Mouse (Mus musculus): ENCODE measurements around the gene Parl. TPM values are rescaled to one million over a fixed set of nuclear protein-coding genes. Genes with fewer than 3 reads are reported as not detected.

Parl gene
- polyA plus RNA-seq, 1 experiment from 2014 or later = 109 TPM

GRCm38 (mm10) chr16:20316770-20317169 lies 14.6 kb upstream of the Parl start:
- Histone ChIP-seq H3K4me2 (ENCODE audit: low read depth, severe bottlenecking) (no peak overlapping the region), H3K27ac (replicated peaks; ENCODE audit: low read depth, low read length) (no peak overlapping the region), H3K9ac (ENCODE audit: low read length) (no peak overlapping the region), H3K9me3 (ENCODE audit: control insufficient read depth, low read length) (no peaks in the 10 kb centered on the region), H3K4me3 (ENCODE audit: low read depth, low read length) (no peak overlapping the region), H3K27me3 (ENCODE audit: control insufficient read depth, insufficient read depth, low read length) (no peaks in the 10 kb centered on the region), H3K36me3 (ENCODE audit: control insufficient read depth, insufficient read depth, low read length) (no peaks in the 10 kb centered on the region), H3K4me1 (ENCODE audit: control insufficient read depth, insufficient read depth, low read length) (no peaks in the 10 kb centered on the region)
- WGBS = 78% methylated on average over 6 of the region's 6 CpGs
- DNase-seq (ENCODE audit: low spot score) (no peak), ATAC-seq (ENCODE audit: insufficient number of reproducible peaks, low FRiP score, low TSS enrichment, low read depth) (no peak)

DNA sequence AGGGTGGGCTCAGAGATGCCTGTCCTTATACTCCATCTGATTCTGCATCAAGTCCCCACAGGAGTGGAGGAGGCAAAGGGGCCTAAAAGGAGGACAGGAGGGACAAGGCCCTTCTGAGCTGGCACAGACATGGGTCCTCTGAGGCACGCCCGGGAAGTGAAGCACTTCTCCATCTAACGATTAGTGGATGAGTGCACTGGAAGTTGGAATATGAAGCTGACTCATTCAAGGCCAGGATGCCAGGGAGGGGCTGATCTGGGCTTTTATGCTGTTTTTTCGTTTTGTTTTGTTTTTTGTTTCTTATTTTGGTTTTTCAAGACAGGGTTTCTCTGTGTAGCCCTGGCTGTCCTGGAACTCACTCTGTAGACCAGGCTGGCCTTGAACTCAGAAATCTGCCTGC lies 13.1 kb upstream of the Parl start:
- 87% methylated on average over 4 of the region's 4 CpGs for WGBS
- Histone ChIP-seq H3K27me3 (ENCODE audit: control insufficient read depth, insufficient read depth, low read length) (no peaks in the 10 kb centered on the region), H3K36me3 (ENCODE audit: control insufficient read depth, insufficient read depth, low read length) (no peaks in the 10 kb centered on the region), H3K27ac (replicated peaks; ENCODE audit: low read depth, low read length) (no peak overlapping the region), H3K9ac (ENCODE audit: low read length) (no peak overlapping the region), H3K4me1 (ENCODE audit: control insufficient read depth, insufficient read depth, low read length) (no peaks in the 10 kb centered on the region), H3K9me3 (ENCODE audit: control insufficient read depth, low read length) (no peaks in the 10 kb centered on the region), H3K4me3 (ENCODE audit: low read depth, low read length) (no peak overlapping the region), H3K4me2 (ENCODE audit: low read depth, severe bottlenecking) (no peak overlapping the region)
- ATAC-seq (ENCODE audit: insufficient number of reproducible peaks, low FRiP score, low TSS enrichment, low read depth) (no peak), DNase-seq (ENCODE audit: low spot score) (no peak)

- Histone ChIP-seq H3K9me3 (ENCODE audit: control insufficient read depth, low read length) (no peaks in the 10 kb centered on the region), H3K4me1 (ENCODE audit: control insufficient read depth, insufficient read depth, low read length) (no peaks in the 10 kb centered on the region), H3K27ac (replicated peaks; ENCODE audit: low read depth, low read length) (no peak overlapping the region), H3K9ac (ENCODE audit: low read length) (no peak overlapping the region), H3K4me2 (ENCODE audit: low read depth, severe bottlenecking) (no peak overlapping the region), H3K4me3 (ENCODE audit: low read depth, low read length) (no peak overlapping the region), H3K27me3 (ENCODE audit: control insufficient read depth, insufficient read depth, low read length) (no peaks in the 10 kb centered on the region), H3K36me3 (ENCODE audit: control insufficient read depth, insufficient read depth, low read length) (no peaks in the 10 kb centered on the region)
- ATAC-seq (ENCODE audit: insufficient number of reproducible peaks, low FRiP score, low TSS enrichment, low read depth) (no peak), DNase-seq (ENCODE audit: low spot score) (no peak)
- WGBS = 63% methylated on average over 14 of the region's 14 CpGs
These were observed 10.1 kb upstream of the Parl start for GRCm38 (mm10) chr16:20312272-20312671.

DNA sequence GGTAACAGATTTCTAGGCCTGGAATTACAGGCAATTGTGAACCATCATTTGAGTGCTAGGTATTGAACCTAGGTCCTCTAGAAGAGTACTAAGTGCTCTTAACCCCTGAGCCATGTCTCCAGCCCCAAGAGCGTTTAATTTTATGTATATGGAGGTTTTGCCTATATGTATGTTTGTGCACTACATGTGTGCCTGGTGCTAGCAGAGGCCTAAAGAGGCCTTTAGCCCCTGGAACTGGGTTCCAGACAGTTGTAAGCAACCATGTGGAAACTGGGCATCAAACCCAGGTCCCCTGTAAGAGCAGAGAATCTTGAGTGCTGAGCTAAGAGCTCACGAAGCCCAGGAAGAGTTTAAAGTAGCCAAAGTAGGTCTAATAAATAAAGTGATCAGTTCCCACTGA lies 2.1 kb downstream of the Parl start:
- no peak overlapping the region for H3K27ac ChIP-seq (replicated peaks; ENCODE audit: low read depth, low read length)
- ATAC-seq (ENCODE audit: insufficient number of reproducible peaks, low FRiP score, low TSS enrichment, low read depth) = no peak
- H3K36me3 ChIP-seq (ENCODE audit: control insufficient read depth, insufficient read depth, low read length) = no peaks in the 10 kb centered on the region
- H3K9ac ChIP-seq (ENCODE audit: low read length) = no peak overlapping the region
- peaks cover 6% of the 10 kb centered on the region; the same call in 1 of the 2 replicates for H3K4me1 ChIP-seq (ENCODE audit: control insufficient read depth, insufficient read depth, low read length)
- H3K4me3 ChIP-seq (ENCODE audit: low read depth, low read length) = no peak overlapping the region
- H3K9me3 ChIP-seq (ENCODE audit: control insufficient read depth, low read length) = no peaks in the 10 kb centered on the region
- H3K27me3 ChIP-seq (ENCODE audit: control insufficient read depth, insufficient read depth, low read length) = no peaks in the 10 kb centered on the region
- no peak for DNase-seq (ENCODE audit: low spot score)
- no peak overlapping the region for H3K4me2 ChIP-seq (ENCODE audit: low read depth, severe bottlenecking)
- WGBS = 93% methylated on average over 2 of the region's 2 CpGs

DNA sequence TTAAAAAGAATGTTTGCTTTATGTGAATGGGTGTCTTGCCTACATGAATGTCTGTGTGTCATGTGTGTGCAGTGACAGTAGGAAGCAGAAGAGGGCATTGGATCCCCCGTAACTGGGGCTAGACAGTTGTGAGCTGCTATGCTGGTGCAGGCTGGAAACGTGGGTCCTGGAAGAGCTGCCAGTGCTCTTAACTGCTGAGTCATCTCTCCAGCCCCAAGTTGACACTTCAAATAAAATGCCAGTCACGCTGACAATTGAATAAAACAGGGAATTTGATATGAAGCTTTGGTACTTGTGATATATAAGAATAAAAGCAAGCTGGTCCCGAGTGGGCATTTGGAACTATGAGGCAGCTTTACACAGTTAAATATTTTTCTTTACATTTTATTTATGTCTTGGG lies 21.9 kb downstream of the Parl start:
- 83% methylated on average over 4 of the region's 4 CpGs for WGBS
- no peak overlapping the region for H3K9ac ChIP-seq (ENCODE audit: low read length)

DNA sequence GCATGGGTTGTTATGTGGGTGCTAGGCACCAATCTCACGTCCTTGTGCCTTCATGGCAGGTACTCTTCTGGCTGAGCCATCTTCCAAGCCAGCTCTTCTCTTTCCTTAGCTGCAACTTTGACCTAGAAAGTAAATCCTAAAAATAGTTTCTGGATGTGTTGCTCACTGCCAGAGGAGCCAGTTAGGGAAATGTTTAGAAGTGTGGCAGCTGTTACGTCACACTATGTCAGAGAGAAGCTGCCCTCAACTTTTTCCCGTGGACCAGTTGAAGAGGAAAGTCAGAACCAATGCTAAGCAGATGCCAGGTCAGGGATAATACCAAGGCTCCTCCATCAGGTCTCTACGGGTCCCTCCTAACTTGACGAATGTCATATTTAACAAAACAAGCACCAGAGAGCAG lies 22.8 kb downstream of the Parl start:
- no peak for ATAC-seq (ENCODE audit: insufficient number of reproducible peaks, low FRiP score, low TSS enrichment, low read depth)

More for the DNA sequence above, 21.9 kb downstream of the Parl start:
- H3K9me3 ChIP-seq (ENCODE audit: control insufficient read depth, low read length) = no peaks in the 10 kb centered on the region
- no peak overlapping the region for H3K4me2 ChIP-seq (ENCODE audit: low read depth, severe bottlenecking)
- no peaks in the 10 kb centered on the region for H3K27me3 ChIP-seq (ENCODE audit: control insufficient read depth, insufficient read depth, low read length)
- H3K4me3 ChIP-seq (ENCODE audit: low read depth, low read length) = no peak overlapping the region
- H3K36me3 ChIP-seq (ENCODE audit: control insufficient read depth, insufficient read depth, low read length) = peaks cover 14% of the 10 kb centered on the region
- ATAC-seq (ENCODE audit: insufficient number of reproducible peaks, low FRiP score, low TSS enrichment, low read depth) (no peak), DNase-seq (ENCODE audit: low spot score) (no peak)
- H3K27ac ChIP-seq (replicated peaks; ENCODE audit: low read depth, low read length) = no peak overlapping the region
- H3K4me1 ChIP-seq (ENCODE audit: control insufficient read depth, insufficient read depth, low read length) = no peaks in the 10 kb centered on the region

GRCm38 (mm10) chr16:20272994-20273393 lies 29.2 kb downstream of the Parl start:
- no peaks in the 10 kb centered on the region for H3K36me3 ChIP-seq (ENCODE audit: control insufficient read depth, insufficient read depth, low read length)
- no peaks in the 10 kb centered on the region for H3K9me3 ChIP-seq (ENCODE audit: control insufficient read depth, low read length)
- WGBS = 69% methylated on average over 3 of the region's 3 CpGs
- DNase-seq (ENCODE audit: low spot score) (no peak), ATAC-seq (ENCODE audit: insufficient number of reproducible peaks, low FRiP score, low TSS enrichment, low read depth) (no peak)
- H3K27me3 ChIP-seq (ENCODE audit: control insufficient read depth, insufficient read depth, low read length) = no peaks in the 10 kb centered on the region
- H3K4me3 ChIP-seq (ENCODE audit: low read depth, low read length) = no peak overlapping the region
- no peaks in the 10 kb centered on the region for H3K4me1 ChIP-seq (ENCODE audit: control insufficient read depth, insufficient read depth, low read length)
- H3K9ac ChIP-seq (ENCODE audit: low read length) = no peak overlapping the region
- no peak overlapping the region for H3K27ac ChIP-seq (replicated peaks; ENCODE audit: low read depth, low read length)
- H3K4me2 ChIP-seq (ENCODE audit: low read depth, severe bottlenecking) = no peak overlapping the region

More for the DNA sequence above, 22.8 kb downstream of the Parl start:
- DNase-seq (ENCODE audit: low spot score) = no peak
- H3K4me1 ChIP-seq (ENCODE audit: control insufficient read depth, insufficient read depth, low read length) = no peaks in the 10 kb centered on the region
- no peak overlapping the region for H3K9ac ChIP-seq (ENCODE audit: low read length)
- H3K4me2 ChIP-seq (ENCODE audit: low read depth, severe bottlenecking) = no peak overlapping the region
- no peaks in the 10 kb centered on the region for H3K9me3 ChIP-seq (ENCODE audit: control insufficient read depth, low read length)
- H3K27me3 ChIP-seq (ENCODE audit: control insufficient read depth, insufficient read depth, low read length) = no peaks in the 10 kb centered on the region
- H3K36me3 ChIP-seq (ENCODE audit: control insufficient read depth, insufficient read depth, low read length) = peaks cover 14% of the 10 kb centered on the region
- no peak overlapping the region for H3K4me3 ChIP-seq (ENCODE audit: low read depth, low read length)
- 95% methylated on average over 5 of the region's 5 CpGs for WGBS
- no peak overlapping the region for H3K27ac ChIP-seq (replicated peaks; ENCODE audit: low read depth, low read length)

DNA sequence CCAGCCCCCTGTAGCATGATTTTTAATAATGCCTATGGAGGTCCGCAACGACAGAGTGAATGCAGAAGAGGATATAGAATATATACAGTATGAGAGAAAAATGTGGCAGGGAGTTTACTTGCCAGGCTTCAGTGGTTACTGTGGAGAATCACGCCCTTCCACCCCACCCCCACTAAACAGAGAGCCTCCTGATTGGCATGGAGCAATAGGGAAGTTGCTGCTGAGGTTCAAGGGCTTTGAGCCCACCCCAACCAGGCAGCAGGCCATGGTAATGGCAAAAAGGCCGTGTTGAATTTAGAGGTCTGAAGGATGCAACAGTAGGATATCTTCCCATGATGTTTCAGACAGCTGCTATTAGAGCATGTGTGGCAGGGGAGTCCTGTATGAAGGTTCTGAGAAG lies 30.8 kb downstream of the Parl start:
- Histone ChIP-seq H3K4me3 (ENCODE audit: low read depth, low read length) (no peak overlapping the region), H3K4me1 (ENCODE audit: control insufficient read depth, insufficient read depth, low read length) (no peaks in the 10 kb centered on the region), H3K36me3 (ENCODE audit: control insufficient read depth, insufficient read depth, low read length) (no peaks in the 10 kb centered on the region), H3K27me3 (ENCODE audit: control insufficient read depth, insufficient read depth, low read length) (no peaks in the 10 kb centered on the region), H3K27ac (replicated peaks; ENCODE audit: low read depth, low read length) (no peak overlapping the region), H3K9me3 (ENCODE audit: control insufficient read depth, low read length) (no peaks in the 10 kb centered on the region), H3K4me2 (ENCODE audit: low read depth, severe bottlenecking) (no peak overlapping the region), H3K9ac (ENCODE audit: low read length) (no peak overlapping the region)
- ATAC-seq (ENCODE audit: insufficient number of reproducible peaks, low FRiP score, low TSS enrichment, low read depth) (no peak), DNase-seq (ENCODE audit: low spot score) (no peak)
- 83% methylated on average over 4 of the region's 4 CpGs for WGBS

- ATAC-seq (ENCODE audit: insufficient number of reproducible peaks, low FRiP score, low TSS enrichment, low read depth) = no peak
- 82% methylated on average over 7 of the region's 7 CpGs for WGBS
- H3K27me3 ChIP-seq (ENCODE audit: control insufficient read depth, insufficient read depth, low read length) = no peaks in the 10 kb centered on the region
- H3K36me3 ChIP-seq (ENCODE audit: control insufficient read depth, insufficient read depth, low read length) = no peaks in the 10 kb centered on the region
- no peak overlapping the region for H3K4me2 ChIP-seq (ENCODE audit: low read depth, severe bottlenecking)
- H3K4me1 ChIP-seq (ENCODE audit: control insufficient read depth, insufficient read depth, low read length) = no peaks in the 10 kb centered on the region
- no peak for DNase-seq (ENCODE audit: low spot score)
- H3K4me3 ChIP-seq (ENCODE audit: low read depth, low read length) = no peak overlapping the region
- H3K27ac ChIP-seq (replicated peaks; ENCODE audit: low read depth, low read length) = no peak overlapping the region
- H3K9ac ChIP-seq (ENCODE audit: low read length) = no peak overlapping the region
- H3K9me3 ChIP-seq (ENCODE audit: control insufficient read depth, low read length) = no peaks in the 10 kb centered on the region
These were observed 37.1 kb downstream of the Parl start for GRCm38 (mm10) chr16:20265089-20265488.

All from limb, embryonic 11.5 days (tissue).